Mouse (Mus musculus): ENCODE measurements around the gene Sumo3.

Sumo3 gene

GRCm38 (mm10) chr10:77605908-77606826 lies at the start of gene Sumo3, which contains the start of gene Gm49325:
Gene Sumo3, plus strand, starts transcription at chr10:77606097.
Gene Gm49325, plus strand, starts transcription at chr10:77606197.
- DNase-seq (ENCODE audit: low read depth, low spot score) = peak; percentile 98

- peak; percentile 69 for DNase-seq (ENCODE audit: low read depth, low spot score)
These were observed 49.3 kb upstream of the Sumo3 start for GRCm38 (mm10) chr10:77556631-77557030.

DNA sequence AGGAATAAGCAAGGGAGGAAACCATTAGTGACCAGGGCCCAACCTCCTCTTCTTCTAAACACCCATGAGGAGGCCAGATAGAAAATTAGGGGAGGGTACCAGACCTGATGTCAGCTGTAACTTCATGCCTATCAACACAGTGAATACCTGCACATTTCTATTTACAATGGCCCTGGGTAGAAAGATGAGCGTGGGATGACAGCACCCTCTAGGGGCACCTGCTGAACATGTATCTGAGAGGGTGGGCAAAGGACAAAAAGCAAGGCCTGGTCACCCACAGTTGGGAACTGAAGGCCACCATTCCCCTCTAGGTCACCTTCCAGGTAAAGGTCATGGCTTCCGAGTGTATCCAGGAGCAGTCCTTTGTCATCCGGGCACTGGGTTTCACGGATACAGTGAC lies 48.3 kb upstream of the Sumo3 start:
- peak; percentile 55 for DNase-seq (ENCODE audit: low read depth, low spot score)

GRCm38 (mm10) chr10:77560090-77560489 lies 45.8 kb upstream of the Sumo3 start:
- DNase-seq (ENCODE audit: low read depth, low spot score) = no peak

DNA sequence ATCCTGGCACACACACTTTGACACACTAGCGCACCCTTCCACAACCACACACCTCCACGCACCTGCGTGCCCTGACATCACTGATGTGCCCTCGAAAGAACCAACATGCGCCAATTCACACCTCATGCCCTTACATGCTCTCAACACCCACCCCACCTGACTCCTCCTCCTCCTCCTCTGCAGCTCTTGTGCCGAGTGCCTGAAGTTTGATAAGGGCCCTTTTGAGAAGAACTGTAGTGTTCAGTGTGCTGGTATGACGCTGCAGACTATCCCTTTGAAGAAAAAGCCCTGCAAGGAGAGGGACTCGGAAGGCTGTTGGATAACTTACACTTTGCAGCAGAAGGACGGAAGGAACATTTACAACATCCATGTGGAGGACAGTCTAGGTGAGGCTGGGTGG lies 45.1 kb upstream of the Sumo3 start:
- no peak for DNase-seq (ENCODE audit: low read depth, low spot score)

DNA sequence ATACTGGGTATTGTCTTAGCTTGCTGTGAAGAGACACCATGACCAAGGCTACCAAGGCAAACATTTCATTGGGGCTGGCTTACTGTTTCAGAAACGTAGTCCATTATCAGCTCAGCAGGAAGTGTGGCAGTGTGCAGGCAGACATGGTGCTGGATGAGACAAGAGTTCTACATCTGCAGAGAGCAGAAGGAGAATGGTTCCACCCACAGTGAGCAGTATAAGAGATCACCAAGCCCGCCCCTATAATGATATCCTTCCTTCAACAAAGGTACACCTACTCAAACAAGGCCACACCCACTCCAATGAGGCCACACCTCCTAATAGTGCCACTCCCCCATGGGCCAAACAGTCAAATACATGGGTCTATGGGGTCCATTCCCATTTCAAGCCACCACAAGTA lies 44.4 kb upstream of the Sumo3 start:
- DNase-seq (ENCODE audit: low read depth, low spot score) = peak; percentile 36

DNA sequence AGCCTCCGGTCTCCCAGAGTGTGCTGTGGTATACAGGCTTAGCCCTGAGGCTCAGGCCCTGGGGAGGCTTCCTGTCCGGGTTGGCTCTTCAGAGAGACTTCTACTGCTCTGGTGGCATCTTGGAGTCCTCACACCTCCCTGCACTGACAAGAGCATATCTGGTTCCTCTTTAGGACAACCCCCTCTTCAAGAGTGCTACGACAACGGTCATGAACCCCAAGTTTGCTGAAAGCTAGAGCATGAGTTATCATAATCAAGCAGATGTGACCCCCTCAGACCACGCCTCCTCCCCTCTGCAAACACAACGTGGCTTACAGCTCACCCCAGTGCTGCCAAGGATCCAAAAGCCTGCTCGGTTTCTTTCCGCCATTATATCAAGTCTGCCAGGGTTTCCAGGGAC lies 40.9 kb upstream of the Sumo3 start:
- no peak for DNase-seq (ENCODE audit: low read depth, low spot score)

DNA sequence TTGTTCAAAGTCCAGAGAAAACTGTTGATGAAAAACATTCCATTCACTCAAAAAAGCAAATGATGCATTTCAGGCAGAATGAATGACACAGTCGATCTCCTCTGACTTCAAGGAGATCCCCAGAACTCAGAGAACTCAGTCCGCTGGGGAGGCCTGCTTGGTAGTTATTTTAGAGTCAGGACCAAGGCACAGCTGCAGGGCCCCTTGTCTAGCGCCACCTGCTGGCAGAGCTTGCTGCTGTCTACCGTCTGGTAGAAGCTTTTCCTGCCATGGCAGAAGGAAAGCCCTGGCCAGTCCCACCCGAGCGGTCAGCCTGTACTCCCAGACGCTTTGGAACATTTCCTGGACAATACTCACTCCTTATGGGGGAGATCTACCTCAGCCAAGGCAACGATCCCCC lies 39.2 kb upstream of the Sumo3 start:
- DNase-seq (ENCODE audit: low read depth, low spot score) = peak; percentile 91

- no peak for DNase-seq (ENCODE audit: low read depth, low spot score)
These were observed 36.4 kb upstream of the Sumo3 start for GRCm38 (mm10) chr10:77569481-77569880.

DNA sequence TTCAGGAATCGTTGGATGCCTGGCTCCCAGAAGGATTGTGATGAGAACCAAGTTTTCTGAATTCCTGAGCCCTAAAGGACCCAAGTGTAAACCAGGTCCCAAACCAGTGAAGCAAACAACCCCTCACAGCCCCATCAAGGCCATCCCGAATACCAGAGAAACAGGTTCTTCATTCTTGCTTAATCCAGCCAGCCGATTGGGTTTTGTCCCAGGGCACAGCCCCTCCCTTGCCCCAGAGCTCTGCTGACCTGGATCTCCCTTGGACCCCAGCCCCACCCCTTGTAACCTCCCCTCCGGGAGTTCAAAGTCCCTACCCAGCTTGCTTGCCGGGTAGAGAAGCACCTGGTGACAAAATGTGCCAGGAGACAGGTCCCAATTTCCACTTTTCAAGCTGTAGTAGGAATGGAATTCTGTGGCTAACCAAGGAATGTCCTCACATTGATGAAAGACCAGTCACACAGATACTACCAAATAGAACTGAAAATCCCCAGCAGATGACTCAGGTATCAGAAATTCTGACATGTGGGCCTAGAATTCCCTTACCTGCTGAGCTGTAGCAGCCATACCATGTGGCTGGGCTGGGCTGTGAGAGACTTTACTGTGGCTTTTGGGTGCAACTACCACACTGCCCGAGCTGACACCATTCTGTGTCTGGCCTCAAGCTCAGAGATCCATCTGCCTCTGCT lies 35.8 kb upstream of the Sumo3 start:
- no peak for DNase-seq (ENCODE audit: low read depth, low spot score)

GRCm38 (mm10) chr10:77572225-77572624 lies 33.7 kb upstream of the Sumo3 start:
- peak; percentile 41 for DNase-seq (ENCODE audit: low read depth, low spot score)

- no peak for DNase-seq (ENCODE audit: low read depth, low spot score)
These were observed 32.7 kb upstream of the Sumo3 start for GRCm38 (mm10) chr10:77573162-77573561.

DNA sequence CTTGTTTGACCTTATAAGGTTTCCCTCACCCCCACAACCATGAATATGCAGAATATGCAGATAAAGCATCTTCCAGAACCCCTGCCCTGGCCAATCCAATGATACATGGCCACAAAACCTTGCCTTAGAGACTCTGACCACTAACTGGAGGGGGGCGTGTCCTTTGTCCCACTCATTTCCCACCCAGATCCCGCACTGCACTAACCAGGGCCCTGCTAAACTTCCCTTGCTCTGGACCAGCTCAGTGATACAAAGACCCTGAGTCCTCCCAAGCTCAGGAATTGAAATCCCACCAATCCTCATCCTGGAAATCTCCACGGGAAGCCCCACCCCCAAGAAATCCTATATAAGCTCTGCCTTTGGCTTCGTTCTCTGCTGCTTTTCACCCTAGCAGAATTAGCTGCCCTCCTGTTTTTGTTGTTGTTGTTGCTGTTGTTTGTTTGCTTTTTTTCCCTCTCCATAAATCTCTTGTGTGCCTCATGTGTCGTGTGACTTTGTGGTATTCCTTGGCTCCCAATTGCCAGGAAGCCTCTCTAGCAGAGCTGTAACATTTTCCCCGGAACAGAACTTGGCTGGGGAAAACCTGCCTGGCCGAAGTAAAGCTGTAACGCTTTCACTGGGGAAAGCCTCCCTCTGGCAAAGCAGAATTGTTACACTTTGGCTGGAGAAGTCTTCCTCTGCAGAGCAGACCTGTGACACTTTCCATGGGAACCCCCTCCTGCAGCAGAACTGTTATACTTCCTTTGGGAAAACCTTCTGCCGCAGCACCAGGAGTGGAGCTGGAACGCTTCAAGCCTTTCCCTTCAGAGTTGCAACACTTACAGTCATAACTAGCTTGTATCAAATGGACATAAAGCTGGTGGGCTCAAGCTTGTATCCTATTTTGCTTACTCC lies 25.6 kb upstream of the Sumo3 start:
- DNase-seq (ENCODE audit: low read depth, low spot score) = no peak

DNA sequence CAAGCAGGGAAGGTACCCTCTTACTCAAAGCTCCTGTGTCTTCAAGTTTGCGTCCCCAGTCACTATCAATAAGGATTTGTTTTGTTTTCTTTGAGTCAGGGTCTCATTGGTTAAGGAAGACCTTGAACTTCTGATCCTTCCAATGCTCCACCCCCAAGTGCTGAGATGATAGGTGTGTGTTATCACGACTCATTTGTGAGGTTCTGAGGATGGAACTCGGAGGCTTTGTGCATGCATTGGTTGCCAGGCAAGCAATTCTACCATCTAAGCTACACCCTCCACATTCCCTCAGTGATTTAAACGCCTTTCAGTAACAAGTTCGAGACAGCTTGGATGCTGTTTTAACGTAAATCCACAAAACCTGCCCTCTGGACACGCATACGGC lies 24.9 kb upstream of the Sumo3 start:
- DNase-seq (ENCODE audit: low read depth, low spot score) = no peak

GRCm38 (mm10) chr10:77581408-77582284 lies 24.3 kb upstream of the Sumo3 start, which contains the start of gene Pttg1ip:
Gene Pttg1ip, plus strand, starts transcription at chr10:77581720.
- DNase-seq (ENCODE audit: low read depth, low spot score) = peak; percentile 99

GRCm38 (mm10) chr10:77582285-77582618 lies 23.6 kb upstream of the Sumo3 start:
- DNase-seq (ENCODE audit: low read depth, low spot score) = no peak

DNA sequence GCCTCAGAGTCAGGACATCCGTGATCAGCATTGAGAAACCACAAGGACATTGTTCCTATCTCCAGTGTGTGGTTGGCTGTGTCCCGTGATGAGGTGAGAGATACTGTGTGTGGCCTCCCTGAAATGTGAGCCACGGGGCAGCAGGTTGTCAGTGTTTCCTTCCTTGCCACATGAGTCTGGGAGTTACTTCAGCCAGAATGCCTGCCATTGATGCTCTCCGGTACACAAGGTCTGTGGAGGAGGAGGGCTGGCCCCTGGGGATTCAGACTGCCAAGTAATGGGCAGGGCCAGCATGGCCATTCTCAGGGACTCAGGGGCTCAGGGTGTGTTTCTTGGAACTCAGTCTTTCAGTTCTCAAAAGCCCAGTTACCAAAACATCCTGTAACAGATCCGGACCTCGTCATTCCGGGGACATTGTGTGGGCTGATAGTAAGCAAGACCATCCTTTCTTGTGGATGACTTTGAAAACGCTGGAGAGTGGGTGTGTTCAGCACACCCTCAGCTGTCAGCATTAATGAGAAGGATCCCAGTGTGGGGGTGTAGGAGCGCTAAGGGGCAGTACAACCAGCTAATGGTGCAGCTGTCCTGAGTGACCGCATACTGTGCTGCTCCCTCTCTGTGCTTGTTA lies 22.0 kb upstream of the Sumo3 start:
- DNase-seq (ENCODE audit: low read depth, low spot score) = peak; percentile 32

- DNase-seq (ENCODE audit: low read depth, low spot score) = no peak
These were observed 19.3 kb upstream of the Sumo3 start for GRCm38 (mm10) chr10:77586637-77587036.

GRCm38 (mm10) chr10:77587091-77587775 lies 18.7 kb upstream of the Sumo3 start:
- no peak for DNase-seq (ENCODE audit: low read depth, low spot score)

DNA sequence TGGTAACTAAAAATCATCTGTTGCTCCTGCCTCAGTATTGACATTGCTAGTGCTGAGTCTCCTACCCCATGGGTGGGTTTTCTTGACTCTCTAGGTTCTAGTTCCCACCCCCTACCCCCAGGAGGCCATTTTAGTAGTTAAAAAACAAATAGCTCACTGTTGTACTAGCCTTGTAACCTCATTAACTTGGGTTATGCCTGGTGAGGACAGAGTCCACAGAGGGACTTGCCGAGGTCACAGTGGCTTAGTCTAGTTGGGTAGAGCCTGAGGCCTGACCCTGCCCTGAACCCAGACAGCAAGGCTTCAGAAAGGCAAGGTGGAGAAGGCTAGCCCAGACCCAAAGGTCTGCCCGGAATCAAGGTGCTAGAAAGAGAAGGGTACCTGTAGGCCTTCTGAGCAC lies 17.9 kb upstream of the Sumo3 start:
- no peak for DNase-seq (ENCODE audit: low read depth, low spot score)
